Mouse (Mus musculus) liver, embryonic 14.5 days (tissue): ENCODE measurements around the gene Cpox. TPM values are rescaled to one million over a fixed set of nuclear protein-coding genes. Genes with fewer than 3 reads are reported as not detected.

Experiments
- ATAC-seq: fragments of 200-750 bp; cut with Nextera tagmentation; 2 replicates; pipeline ENCODE4 v1.8.0; 2017; ENCODE audit warnings: moderate number of reproducible peaks, mild to moderate bottlenecking, moderate library complexity; ENCODE audit not compliant: insufficient read depth
- DNase-seq, 3 experiments: peaks; one replicate each; pipeline ENCODE4 v3.0.0-alpha.2; 2012 to 2013; ENCODE audit warnings: low read depth in 3 of 3, low spot score in 3 of 3
- H3K27ac ChIP-seq: fragments of 300-500 bp; sonication (generic); 2 replicates; pipeline ENCODE4 v1.5.1; 2014; ENCODE audit warnings: moderate library complexity, mild to moderate bottlenecking, control low read depth, inconsistent platforms
- H3K27me3 ChIP-seq: fragments of 300-500 bp; sonication (generic); 2 replicates; pipeline ENCODE4 v1.6.1; 2014; ENCODE audit warnings: mild to moderate bottlenecking, low read length, moderate library complexity; ENCODE audit not compliant: control insufficient read depth, insufficient read depth
- H3K36me3 ChIP-seq: fragments of 300-500 bp; sonication (generic); replicated peaks from 2 replicates; pipeline ENCODE4 v1.6.1; 2014; ENCODE audit warnings: low read depth; ENCODE audit not compliant: control insufficient read depth, insufficient read depth
- H3K4me1 ChIP-seq, 2 experiments: fragments of 200-500 bp in 1 of 2; fragments of 300-500 bp in 1 of 2; sonication (generic) in 1 of 2; replicated peaks; 2 replicates each; pipeline ENCODE4 v1.6.1; 2012 to 2014; ENCODE audit warnings: antibody characterized with exemption in 1 of 2, inconsistent platforms in 1 of 2, low read length in 1 of 2; ENCODE audit not compliant: control insufficient read depth in 2 of 2, insufficient read depth in 2 of 2
- H3K4me2 ChIP-seq: fragments of 300-500 bp; sonication (generic); 2 replicates; pipeline ENCODE4 v1.6.1; 2014; ENCODE audit warnings: low read depth, mild to moderate bottlenecking, control low read depth, moderate library complexity
- H3K4me3 ChIP-seq, 2 experiments: fragments of 200-500 bp in 1 of 2; fragments of 300-500 bp in 1 of 2; sonication (generic) in 1 of 2; 2 replicates each; pipeline ENCODE4 v1.5.1; 2012 to 2014; ENCODE audit warnings: low read depth in 2 of 2, low read length in 2 of 2, mild to moderate bottlenecking in 2 of 2, control low read depth in 1 of 2, inconsistent platforms in 1 of 2, moderate library complexity in 1 of 2; ENCODE audit not compliant: insufficient read depth in 1 of 2
- H3K9ac ChIP-seq: fragments of 300-500 bp; sonication (generic); replicated peaks from 2 replicates; pipeline ENCODE4 v1.6.1; 2014; ENCODE audit warnings: mild to moderate bottlenecking, control low read depth, moderate library complexity
- H3K9me3 ChIP-seq: fragments of 300-500 bp; sonication (generic); 2 replicates; pipeline ENCODE4 v1.6.1; 2016; ENCODE audit warnings: low read length, mixed read lengths; ENCODE audit not compliant: control insufficient read depth
- CTCF ChIP-seq: IDR thresholded peaks from 2 replicates; pipeline ENCODE4 v1.5.1; 2016; ENCODE audit warnings: antibody characterized with exemption, low read depth, control low read depth
- EP300 ChIP-seq: IDR thresholded peaks from 2 replicates; pipeline ENCODE4 v1.6.1; 2016; ENCODE audit warnings: antibody characterized with exemption, low read depth
- WGBS: fragments of 180-500 bp; shearing (Covaris S2); extraction: QIAGEN DNeasy Blood & Tissue Kit; methylation state at CpG from one replicate; pipeline ENCODE4 v1.1.7; 2014; ENCODE audit not compliant: insufficient replicate concordance; 5-methylcytosine and 5-hydroxymethylcytosine counted together
- polyA plus RNA-seq, 2 experiments: library from polyadenylated mRNA; depleted of rRNA in 1 of 2; stranded (reverse) in 1 of 2; unstranded in 1 of 2; fragments of >200 nt; fragmentation: Nextera tagmentation in 1 of 2; extraction: Ambion mirVana in 1 of 2; gene quantifications; 2 replicates each; pipeline versions ENCODE4 v1.2.1 to v1.2.3; 2012 to 2014

The Cpox gene
- polyA plus RNA-seq, 2 experiments = 272 to 326 TPM

GRCm38 (mm10) chr16:58702329-58702932 lies 32.3 kb downstream of the Cpox start:
- H3K36me3 ChIP-seq = no peaks in the 10 kb centered on the region
- no peak overlapping the region for H3K9ac ChIP-seq
- H3K4me3 ChIP-seq = no peak overlapping the region
- DNase-seq = no peak
- no peak overlapping the region for H3K4me2 ChIP-seq
- H3K4me1 ChIP-seq = peaks cover 0 to 2% of the 10 kb centered on the region in 2 experiments; a peak in 1 of 4 replicates
- H3K27ac ChIP-seq = no peak overlapping the region
- H3K9me3 ChIP-seq = no peaks in the 10 kb centered on the region
- WGBS = 57% methylated on average over 10 of the region's 10 CpGs
- ATAC-seq = no peak
- no peaks in the 10 kb centered on the region for H3K27me3 ChIP-seq
- TF ChIP-seq CTCF (no peak), EP300 (no peak)

- Histone ChIP-seq H3K4me3 (no peak overlapping the region), H3K4me2 (no peak overlapping the region), H3K27me3 (no peaks in the 10 kb centered on the region), H3K9me3 (no peaks in the 10 kb centered on the region), H3K27ac (no peak overlapping the region), H3K36me3 (no peaks in the 10 kb centered on the region), H3K9ac (no peak overlapping the region), H3K4me1 (peaks cover 0 to 2% of the 10 kb centered on the region in 2 experiments; a peak in 1 of 4 replicates)
- no peak for ATAC-seq
- DNase-seq = no peak
- 22% methylated on average over 10 of the region's 10 CpGs for WGBS
- TF ChIP-seq CTCF (no peak), EP300 (no peak)
Measured at GRCm38 (mm10) chr16:58703382-58704124, 33.5 kb downstream of the Cpox start.

- Histone ChIP-seq H3K9ac (no peak overlapping the region), H3K4me1 (peaks cover 0 to 2% of the 10 kb centered on the region in 2 experiments; a peak in 1 of 4 replicates), H3K4me2 (no peak overlapping the region), H3K4me3 (no peak overlapping the region), H3K9me3 (no peaks in the 10 kb centered on the region), H3K27ac (no peak overlapping the region), H3K36me3 (no peaks in the 10 kb centered on the region), H3K27me3 (no peaks in the 10 kb centered on the region)
- TF ChIP-seq CTCF (no peak), EP300 (no peak)
- ATAC-seq (no peak), DNase-seq (no peak)
Measured at GRCm38 (mm10) chr16:58704999-58705398, 34.9 kb downstream of the Cpox start.

GRCm38 (mm10) chr16:58707276-58707905 lies 37.3 kb downstream of the Cpox start:
- Histone ChIP-seq H3K9me3 (no peaks in the 10 kb centered on the region), H3K9ac (no peak overlapping the region), H3K27me3 (no peaks in the 10 kb centered on the region), H3K36me3 (no peaks in the 10 kb centered on the region), H3K27ac (no peak overlapping the region), H3K4me2 (no peak overlapping the region), H3K4me3 (no peak overlapping the region), H3K4me1 (peaks cover 0 to 2% of the 10 kb centered on the region in 2 experiments; a peak in 1 of 4 replicates)
- TF ChIP-seq CTCF (no peak), EP300 (no peak)
- 67% methylated on average over 4 of the region's 4 CpGs for WGBS
- no peak for ATAC-seq
- no peak for DNase-seq
